Mouse (Mus musculus): ENCODE results near the gene 9530077C05Rik.

GRCm38 (mm10) chr9:22387901-22388300 is 23.4 kb upstream of the 9530077C05Rik start:
- no peak for TF ChIP-seq CTCF (IDR thresholded peaks at IDR 0.05; ENCODE audit: borderline replicate concordance, insufficient read depth, low read length)
- TF ChIP-seq POLR2A (IDR thresholded peaks at IDR 0.05; ENCODE audit: low read depth, low read length): no peak

Measured in embryonic fibroblast, embryonic 13.5 days (primary cell).